Mouse (Mus musculus) lung, adult 10 weeks (tissue): ENCODE measurements around the gene Rab43. TPM values are rescaled to one million over a fixed set of nuclear protein-coding genes. Genes with fewer than 3 reads are reported as not detected.

Experiments
- polyA plus RNA-seq: library from polyadenylated mRNA; stranded (reverse); fragments of 350-450 nt; fragmentation: Illumina TruSeq; extraction: RNeasy Lipid Tissue Mini Kit (QIAGEN cat#74804); gene quantifications from one replicate; pipeline ENCODE4 v1.2.3, GENCODE M21; 2014; ENCODE audit warnings: low read depth, low replicate concordance; ENCODE audit not compliant: insufficient read depth

The Rab43 gene
- 8.8 TPM for polyA plus RNA-seq

DNA sequence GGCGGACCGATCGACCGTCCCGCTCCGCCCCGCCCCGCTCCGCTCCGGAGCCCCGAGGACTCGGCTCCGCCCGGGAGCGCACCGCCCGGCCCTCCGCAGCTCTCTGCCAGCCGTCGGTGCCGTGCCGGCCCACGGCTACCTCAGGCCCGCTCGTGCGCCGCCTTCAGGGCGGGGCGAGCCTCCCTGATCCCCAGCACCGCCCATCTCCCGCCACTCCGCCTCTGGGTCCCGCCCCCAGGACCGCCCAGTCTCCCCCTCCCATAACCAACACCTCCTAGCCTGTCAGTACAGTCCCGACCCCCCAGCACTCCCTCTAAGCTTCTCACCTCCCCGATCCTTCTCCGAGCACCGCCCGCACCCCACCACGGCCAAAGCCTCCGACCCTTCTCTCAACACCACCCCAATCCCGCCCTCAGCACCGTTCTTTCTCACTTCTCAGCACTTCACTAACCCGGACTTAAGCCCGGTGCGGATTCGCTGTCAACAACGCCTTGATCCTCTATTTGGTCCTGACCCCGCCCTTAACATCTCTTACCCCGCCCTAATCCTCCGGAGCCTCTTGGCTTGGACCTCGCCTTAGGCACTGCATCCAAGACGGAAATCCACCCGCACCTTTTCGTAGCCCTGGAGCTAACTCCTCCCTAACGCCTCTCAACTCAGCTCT lies at the start of gene Rab43:
TSS of gene Rab43 (minus strand) at position 490 of the 664 bp plus-strand sequence.

GRCm38 (mm10) chr6:87850900-87851614 lies 39.1 kb upstream of the Rab43 start, which contains the start of gene Cnbp:
TSS of gene Cnbp (minus strand) at chr6:87851106.

GRCm38 (mm10) chr6:87838551-87839197 lies 26.7 kb upstream of the Rab43 start, which contains the start of gene Isy1:
TSS of gene Isy1 (minus strand) at chr6:87838798.

GRCm38 (mm10) chr6:87835695-87836094 lies 23.7 kb upstream of the Rab43 start, which contains the start of gene Gm45140:
TSS of gene Gm45140 (minus strand) at chr6:87835795.

DNA sequence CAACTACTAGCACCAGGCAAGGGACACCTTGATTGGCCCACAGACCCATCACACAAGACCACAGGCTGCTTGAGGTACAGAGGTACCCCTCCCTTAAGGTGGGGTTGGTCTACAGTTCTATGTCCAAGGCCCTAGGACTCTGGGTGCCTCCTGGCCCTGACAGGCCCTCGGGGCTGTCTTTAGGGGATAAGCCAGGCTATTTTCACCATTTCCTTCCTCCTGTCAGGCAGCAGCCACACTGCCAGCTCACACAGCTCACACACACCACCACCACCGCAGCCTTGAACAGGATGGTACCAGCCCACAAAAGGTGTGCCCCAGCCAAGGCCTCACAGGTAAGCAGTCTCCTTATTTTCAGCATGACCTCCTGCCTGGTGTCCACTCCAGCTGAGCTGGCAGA lies 34.1 kb downstream of the Rab43 start, which contains the start of gene Gp9:
TSS of gene Gp9 (plus strand) at position 231 of the 400 bp plus-strand sequence.

Other genes starting within 250 kb of the Rab43 start
- gene Prokr1, start 221.4 kb downstream of the Rab43 start, polyA plus RNA-seq, result 0.12 TPM
- gene Aplf, start 140.0 kb downstream of the Rab43 start, polyA plus RNA-seq, result 2.8 TPM
- 2.0 TPM for gene Efcc1, start 81.3 kb downstream of the Rab43 start, polyA plus RNA-seq
- gene Gp9, start 34.1 kb downstream of the Rab43 start, polyA plus RNA-seq, result 4.0 TPM
- gene Gm45140, start 23.6 kb upstream of the Rab43 start, polyA plus RNA-seq, result 2.6 TPM
- gene Isy1, start 26.6 kb upstream of the Rab43 start, polyA plus RNA-seq, result 23.1 TPM
- 343 TPM for gene Cnbp, start 38.9 kb upstream of the Rab43 start, polyA plus RNA-seq
- 34.2 TPM for gene Copg1, start 75.7 kb upstream of the Rab43 start, polyA plus RNA-seq
- 17.0 TPM for gene Hmces, start 101.8 kb upstream of the Rab43 start, polyA plus RNA-seq
- 3.4 TPM for gene H1fx, start 169.5 kb upstream of the Rab43 start, polyA plus RNA-seq
- gene Rab7, start 233.1 kb upstream of the Rab43 start, polyA plus RNA-seq, result 197 TPM